Comparison of ENCODE assay signal across 19 mouse cellular contexts in genomic region chr10:93063576-93063975, GRCm38 (mm10). TPM values are rescaled to one million over a fixed set of nuclear protein-coding genes. Genes with fewer than 3 reads are reported as not detected.
DNase-seq lines count a peak whose midpoint lies in the region; ATAC-seq and TF ChIP-seq lines count a peak whose summit lies in the region.
"Had no signal": no experiment of that assay in that cellular context is flagged by ENCODE, and none has a peak within 500 bp of the region (broad histone marks: within the 10 kb centered on the region; RNA-seq: fewer than 3 reads in every experiment).

No protein-coding gene starts in this region.

- no peak overlapping the region for H3K4me3 ChIP-seq in kidney, postnatal 0 days (replicated peaks; ENCODE audit: low read depth, low read length)
- H3K4me3 ChIP-seq in liver, embryonic 16.5 days (ENCODE audit: low read depth, low read length): no peak overlapping the region
- H3K4me3 ChIP-seq: embryonic facial prominence, embryonic 12.5 days; hindbrain, embryonic 13.5 days; midbrain, embryonic 13.5 days; neural tube, embryonic 12.5 days had no signal

- H3K9me3 ChIP-seq in kidney, postnatal 0 days (replicated peaks; ENCODE audit: low read length): no peaks in the 10 kb centered on the region
- H3K9me3 ChIP-seq in liver, embryonic 16.5 days (replicated peaks; ENCODE audit: control insufficient read depth, low read length): no peaks in the 10 kb centered on the region
- H3K9me3 ChIP-seq: embryonic facial prominence, embryonic 12.5 days; hindbrain, embryonic 13.5 days; midbrain, embryonic 13.5 days; neural tube, embryonic 12.5 days had no signal

- H3K27ac ChIP-seq in kidney, postnatal 0 days: no peak overlapping the region
- H3K27ac ChIP-seq in liver, embryonic 16.5 days (ENCODE audit: low read length): no peak overlapping the region
- H3K27ac ChIP-seq: embryonic facial prominence, embryonic 12.5 days; hindbrain, embryonic 13.5 days; midbrain, embryonic 13.5 days; neural tube, embryonic 12.5 days had no signal

- 61% methylated on average over 3 of the region's 3 CpGs for WGBS in kidney, postnatal 0 days
- 33% methylated on average over 3 of the region's 3 CpGs for WGBS in liver, embryonic 16.5 days (ENCODE audit: insufficient replicate concordance)

- no peaks in the 10 kb centered on the region for H3K36me3 ChIP-seq in kidney, postnatal 0 days (ENCODE audit: insufficient read depth, low read length)
- H3K36me3 ChIP-seq in liver, embryonic 16.5 days (ENCODE audit: control insufficient read depth, insufficient read depth): no peaks in the 10 kb centered on the region
- H3K36me3 ChIP-seq: embryonic facial prominence, embryonic 12.5 days; hindbrain, embryonic 13.5 days; midbrain, embryonic 13.5 days; neural tube, embryonic 12.5 days had no signal

- intact Hi-C loops in heart, postnatal 25 days (cut with DNase I): loop anchor here (10.0 kb wide), 1 partner anchor 221 kb away; no protein-coding TSS in a partner anchor

- peak; percentile 52; the same call in 1 of the 2 replicates for ATAC-seq in erythroid progenitor cell, adult 5-6 weeks (replicated peaks; ENCODE audit: low FRiP score, poor library complexity, severe bottlenecking)
- ATAC-seq in kidney, postnatal 0 days (replicated peaks; ENCODE audit: low FRiP score, low read depth): no peak
- ATAC-seq in liver, embryonic 16.5 days (ENCODE audit: low read depth): 0 out of 2 replicates have a peak, but pooled peaks have one; percentile 53
- no peak for ATAC-seq in frontal cortex, adult (ENCODE audit: low TSS enrichment)
- ATAC-seq: forebrain, embryonic 14.5 days; lung, postnatal 0 days; midbrain, embryonic 13.5 days had no signal

- no peaks in the 10 kb centered on the region for H3K4me1 ChIP-seq in kidney, postnatal 0 days (replicated peaks; ENCODE audit: insufficient read depth, low read length)
- peaks cover 1% of the 10 kb centered on the region for H3K4me1 ChIP-seq in liver, embryonic 16.5 days (ENCODE audit: control insufficient read depth, low read depth, low read length)
- H3K4me1 ChIP-seq: embryonic facial prominence, embryonic 12.5 days; midbrain, embryonic 13.5 days had no signal

- TF ChIP-seq CTCF in kidney, postnatal 0 days (IDR thresholded peaks at IDR 0.05; ENCODE audit: low read depth): no peak

- H3K27me3 ChIP-seq in kidney, postnatal 0 days (ENCODE audit: insufficient read depth, low read length): no peaks in the 10 kb centered on the region
- H3K27me3 ChIP-seq in liver, embryonic 16.5 days (ENCODE audit: control insufficient read depth, insufficient read depth, low read depth, low read length): no peaks in the 10 kb centered on the region
- H3K27me3 ChIP-seq: CH12.LX; embryonic facial prominence, embryonic 12.5 days; hindbrain, embryonic 13.5 days; midbrain, embryonic 13.5 days; neural tube, embryonic 12.5 days had no signal

- DNase-seq in c-Kit-negative CD71-positive TER-119-positive erythroid progenitor cells, embryonic 14.5 days (ENCODE audit: low read depth, low spot score): peak; percentile 25
- peak; percentile 14 for DNase-seq in kidney, postnatal 0 days (ENCODE audit: low spot score)
- DNase-seq in ovary, postnatal 14 days (ENCODE audit: low spot score): no peak
- no peak for DNase-seq in heart, postnatal 25 days (ENCODE audit: low spot score)
- DNase-seq in adrenal gland, adult (ENCODE audit: inconsistent age in 2 of 2, low spot score in 1 of 2): no peak
- DNase-seq: adrenal gland, postnatal 36 days; cerebellum, adult 11-12 months; gastrocnemius, postnatal 10 days had no signal

- no peak overlapping the region for H3K4me2 ChIP-seq in kidney, postnatal 0 days (ENCODE audit: low read length)
- H3K4me2 ChIP-seq in liver, embryonic 16.5 days (ENCODE audit: low read depth, low read length): no peak overlapping the region
- H3K4me2 ChIP-seq: embryonic facial prominence, embryonic 12.5 days; heart, embryonic 11.5 days; hindbrain, embryonic 13.5 days; midbrain, embryonic 13.5 days; neural tube, embryonic 12.5 days had no signal

- no peak overlapping the region for H3K9ac ChIP-seq in kidney, postnatal 0 days (ENCODE audit: low read depth, low read length)
- no peak overlapping the region for H3K9ac ChIP-seq in liver, embryonic 16.5 days (ENCODE audit: low read depth, low read length)
- H3K9ac ChIP-seq: embryonic facial prominence, embryonic 12.5 days; hindbrain, embryonic 13.5 days; midbrain, embryonic 13.5 days; neural tube, embryonic 12.5 days had no signal

RNA-seq across cellular contexts. Expression of gene Cfap54, which starts 17.8 kb away (rescaled TPM):
- total RNA-seq in erythroid progenitor cell, adult 5-6 weeks (2015; ENCODE audit: low replicate concordance): 2.2 TPM in 1 of 2 replicates, not detected in the other
- 3.6 TPM in 1 of 2 replicates, not detected in the other for total RNA-seq in erythroid progenitor cell, adult 5-6 weeks (2017; ENCODE audit: low replicate concordance)
- polyA plus RNA-seq in kidney, postnatal 0 days (2015; fragmentation: Nextera tagmentation; extraction: Ambion mirVana): 0.52 and 0.80 TPM in 2 replicates
- 0.07 TPM in 1 of 2 replicates, not detected in the other for polyA plus RNA-seq in liver, embryonic 16.5 days (2015; fragmentation: Nextera tagmentation; extraction: Ambion mirVana)
- total RNA-seq in heart, postnatal 25 days (2021): under 1 TPM; 0.28 to 0.47 TPM

Comparison
In these comparisons a context has a peak if more than half of its experiments do, and no peak if none do; other contexts are left out.
1. DNase-seq: peak in c-Kit-negative CD71-positive TER-119-positive erythroid progenitor cells, embryonic 14.5 days (single experiment) and kidney, postnatal 0 days (single experiment); none in ovary, postnatal 14 days (single experiment), heart, postnatal 25 days (single experiment) and adrenal gland, adult (0 of 2).
2. ATAC-seq: peak in erythroid progenitor cell, adult 5-6 weeks (single experiment) and liver, embryonic 16.5 days (single experiment); none in kidney, postnatal 0 days (single experiment) and frontal cortex, adult (single experiment).